Mouse (Mus musculus): ENCODE measurements around the gene Cxadr. TPM values are rescaled to one million over a fixed set of nuclear protein-coding genes. Genes with fewer than 3 reads are reported as not detected.

The Cxadr gene
- polyA plus RNA-seq, 1 experiment from 2014 or later, result 27.1 TPM

- peak within 1 kb of the TSS; percentile 95 for H3K4me3 ChIP-seq (ENCODE audit: low read depth, low read length)
- TF ChIP-seq CTCF (IDR thresholded peaks at IDR 0.05; ENCODE audit: low read depth) (no peak), EP300 (IDR thresholded peaks at IDR 0.05; ENCODE audit: low read depth) (no peak)
- peak within 1 kb of the TSS; percentile 94 for H3K9ac ChIP-seq (replicated peaks)
- DNase-seq (peak; percentile 93), ATAC-seq (peak; percentile 95)
- H3K36me3 ChIP-seq (replicated peaks; ENCODE audit: insufficient read depth, low read length), result peaks cover 6% of the 10 kb centered on the region; the same call in 1 of the 2 replicates
- H3K27ac ChIP-seq (ENCODE audit: low read depth), result peak within 1 kb of the TSS; percentile 58
- no peaks in the 10 kb centered on the region for H3K27me3 ChIP-seq (ENCODE audit: insufficient read depth, low read length)
- H3K4me1 ChIP-seq (ENCODE audit: insufficient read depth), result peaks cover 9% of the 10 kb centered on the region
- no peaks in the 10 kb centered on the region for H3K9me3 ChIP-seq (ENCODE audit: low read length)
- WGBS (ENCODE audit: insufficient replicate concordance), result 5% methylated on average over 35 of the region's 57 CpGs
- H3K4me2 ChIP-seq (ENCODE audit: low read depth, low read length), result peak within 1 kb of the TSS; percentile 82
Measured at GRCm38 (mm10) chr16:78376745-78377570, 75.7 kb downstream of the Cxadr start, which contains the start of gene Btg3. Gene Btg3 (minus strand): TSS chr16:78377192.

GRCm38 (mm10) chr16:78378493-78378892 lies 77.2 kb downstream of the Cxadr start:
- no peak for ATAC-seq
- no peak overlapping the region for H3K9ac ChIP-seq (replicated peaks)
- no peak overlapping the region for H3K4me3 ChIP-seq (ENCODE audit: low read depth, low read length)
- H3K27ac ChIP-seq (ENCODE audit: low read depth), result no peak overlapping the region
- WGBS (ENCODE audit: insufficient replicate concordance), result 58% methylated on average over 5 of the region's 5 CpGs
- no peak for TF ChIP-seq CTCF (IDR thresholded peaks at IDR 0.05; ENCODE audit: low read depth)
- no peak for TF ChIP-seq EP300 (IDR thresholded peaks at IDR 0.05; ENCODE audit: low read depth)
- H3K4me1 ChIP-seq (ENCODE audit: insufficient read depth), result peaks cover 9% of the 10 kb centered on the region
- no peaks in the 10 kb centered on the region for H3K9me3 ChIP-seq (ENCODE audit: low read length)
- H3K4me2 ChIP-seq (ENCODE audit: low read depth, low read length), result no peak overlapping the region
- DNase-seq, result no peak
- no peaks in the 10 kb centered on the region for H3K36me3 ChIP-seq (replicated peaks; ENCODE audit: insufficient read depth, low read length)
- H3K27me3 ChIP-seq (ENCODE audit: insufficient read depth, low read length), result no peaks in the 10 kb centered on the region

- Histone ChIP-seq H3K4me1 (ENCODE audit: insufficient read depth) (no peaks in the 10 kb centered on the region), H3K9me3 (ENCODE audit: low read length) (peaks cover 3% of the 10 kb centered on the region; the same call in 1 of the 2 replicates), H3K27me3 (ENCODE audit: insufficient read depth, low read length) (no peaks in the 10 kb centered on the region), H3K4me3 (ENCODE audit: low read depth, low read length) (no peak overlapping the region), H3K36me3 (replicated peaks; ENCODE audit: insufficient read depth, low read length) (no peaks in the 10 kb centered on the region), H3K9ac (replicated peaks) (no peak overlapping the region), H3K27ac (ENCODE audit: low read depth) (no peak overlapping the region), H3K4me2 (ENCODE audit: low read depth, low read length) (no peak overlapping the region)
- TF ChIP-seq CTCF (IDR thresholded peaks at IDR 0.05; ENCODE audit: low read depth) (no peak), EP300 (IDR thresholded peaks at IDR 0.05; ENCODE audit: low read depth) (no peak)
- DNase-seq (no peak), ATAC-seq (no peak)
- 83% methylated on average over 4 of the region's 4 CpGs for WGBS (ENCODE audit: insufficient replicate concordance)
Measured at GRCm38 (mm10) chr16:78389122-78389521, 87.8 kb downstream of the Cxadr start.

- H3K4me3 ChIP-seq (ENCODE audit: low read depth, low read length), result no peak overlapping the region
- H3K9me3 ChIP-seq (ENCODE audit: low read length), result peaks cover 3% of the 10 kb centered on the region; the same call in 1 of the 2 replicates
- TF ChIP-seq CTCF (IDR thresholded peaks at IDR 0.05; ENCODE audit: low read depth), result no peak
- TF ChIP-seq EP300 (IDR thresholded peaks at IDR 0.05; ENCODE audit: low read depth), result no peak
- H3K36me3 ChIP-seq (replicated peaks; ENCODE audit: insufficient read depth, low read length), result no peaks in the 10 kb centered on the region
- H3K27me3 ChIP-seq (ENCODE audit: insufficient read depth, low read length), result no peaks in the 10 kb centered on the region
- no peak for DNase-seq
- no peak for ATAC-seq
- H3K9ac ChIP-seq (replicated peaks), result no peak overlapping the region
- WGBS (ENCODE audit: insufficient replicate concordance), result 76% methylated on average over 3 of the region's 3 CpGs
- no peak overlapping the region for H3K4me2 ChIP-seq (ENCODE audit: low read depth, low read length)
- no peak overlapping the region for H3K27ac ChIP-seq (ENCODE audit: low read depth)
- no peaks in the 10 kb centered on the region for H3K4me1 ChIP-seq (ENCODE audit: insufficient read depth)
Measured at GRCm38 (mm10) chr16:78389986-78390385, 88.7 kb downstream of the Cxadr start.

DNA sequence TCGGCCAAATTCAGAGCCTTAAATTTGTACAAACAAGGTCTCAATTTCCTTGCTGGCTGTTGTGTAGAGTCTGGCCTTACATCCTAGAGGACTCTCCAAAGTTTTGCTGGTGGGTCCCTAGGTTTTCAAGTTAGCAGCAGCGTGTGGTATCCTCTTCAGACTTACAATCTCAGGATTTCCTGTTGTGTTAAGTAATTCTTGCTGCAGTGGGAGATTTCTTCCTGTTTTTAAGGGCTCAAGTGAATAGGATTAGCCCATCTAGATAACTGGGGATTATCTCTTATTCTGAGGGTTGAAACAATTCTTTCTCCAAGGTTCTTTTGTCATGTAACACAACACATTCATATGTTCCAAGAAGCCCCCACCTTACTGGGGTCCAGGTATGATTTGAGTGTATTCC lies 90.1 kb downstream of the Cxadr start:
- no peak overlapping the region for H3K4me2 ChIP-seq (ENCODE audit: low read depth, low read length)
- H3K36me3 ChIP-seq (replicated peaks; ENCODE audit: insufficient read depth, low read length), result no peaks in the 10 kb centered on the region
- H3K27ac ChIP-seq (ENCODE audit: low read depth), result no peak overlapping the region
- H3K9me3 ChIP-seq (ENCODE audit: low read length), result peaks cover 3% of the 10 kb centered on the region; the same call in 1 of the 2 replicates
- H3K4me1 ChIP-seq (ENCODE audit: insufficient read depth), result no peaks in the 10 kb centered on the region
- TF ChIP-seq EP300 (IDR thresholded peaks at IDR 0.05; ENCODE audit: low read depth) (no peak), CTCF (IDR thresholded peaks at IDR 0.05; ENCODE audit: low read depth) (no peak)
- 43% methylated on average over 2 of the region's 2 CpGs for WGBS (ENCODE audit: insufficient replicate concordance)
- no peak overlapping the region for H3K9ac ChIP-seq (replicated peaks)
- DNase-seq (no peak), ATAC-seq (no peak)
- H3K4me3 ChIP-seq (ENCODE audit: low read depth, low read length), result no peak overlapping the region
- H3K27me3 ChIP-seq (ENCODE audit: insufficient read depth, low read length), result no peaks in the 10 kb centered on the region

GRCm38 (mm10) chr16:78398734-78399133 lies 97.4 kb downstream of the Cxadr start:
- H3K4me3 ChIP-seq (ENCODE audit: low read depth, low read length), result no peak overlapping the region
- H3K4me2 ChIP-seq (ENCODE audit: low read depth, low read length), result no peak overlapping the region
- DNase-seq (no peak), ATAC-seq (no peak)
- peaks cover 2% of the 10 kb centered on the region; the same call in 1 of the 2 replicates for H3K9me3 ChIP-seq (ENCODE audit: low read length)
- TF ChIP-seq EP300 (IDR thresholded peaks at IDR 0.05; ENCODE audit: low read depth) (no peak), CTCF (IDR thresholded peaks at IDR 0.05; ENCODE audit: low read depth) (no peak)
- no peaks in the 10 kb centered on the region for H3K4me1 ChIP-seq (ENCODE audit: insufficient read depth)
- no peak overlapping the region for H3K27ac ChIP-seq (ENCODE audit: low read depth)
- no peak overlapping the region for H3K9ac ChIP-seq (replicated peaks)
- no peaks in the 10 kb centered on the region for H3K27me3 ChIP-seq (ENCODE audit: insufficient read depth, low read length)
- WGBS (ENCODE audit: insufficient replicate concordance), result 55% methylated on average over 6 of the region's 6 CpGs
- no peaks in the 10 kb centered on the region for H3K36me3 ChIP-seq (replicated peaks; ENCODE audit: insufficient read depth, low read length)
